Mouse (Mus musculus) liver, embryonic 16.5 days (tissue): ENCODE data around the gene Ryk. TPM values are rescaled to one million over a fixed set of nuclear protein-coding genes. Genes with fewer than 3 reads are reported as not detected.

Experiments used
- ATAC-seq: fragments of 200-750 bp; cut with Nextera tagmentation; 2 replicates; pipeline ENCODE4 v1.8.0; 2017; ENCODE audit warnings: low read depth, mild to moderate bottlenecking, moderate number of reproducible peaks, moderate library complexity
- H3K27ac ChIP-seq: fragments of 300-500 bp; sonication (generic); 2 replicates; pipeline ENCODE4 v1.5.1; 2014; ENCODE audit warnings: mild to moderate bottlenecking, low read length
- H3K27me3 ChIP-seq: fragments of 300-500 bp; sonication (generic); 2 replicates; pipeline ENCODE4 v1.6.1; 2014; ENCODE audit warnings: low read depth, low read length, mixed read lengths; ENCODE audit not compliant: control insufficient read depth, insufficient read depth
- H3K36me3 ChIP-seq: fragments of 300-500 bp; sonication (generic); 2 replicates; pipeline ENCODE4 v1.6.1; 2014; ENCODE audit warnings: mild to moderate bottlenecking; ENCODE audit not compliant: control insufficient read depth, insufficient read depth
- H3K4me1 ChIP-seq: fragments of 300-500 bp; sonication (generic); 2 replicates; pipeline ENCODE4 v1.6.1; 2014; ENCODE audit warnings: low read depth, low read length, mixed read lengths; ENCODE audit not compliant: control insufficient read depth
- H3K4me2 ChIP-seq: fragments of 300-500 bp; sonication (generic); 2 replicates; pipeline ENCODE4 v1.6.1; 2014; ENCODE audit warnings: low read depth, low read length, mixed read lengths
- H3K4me3 ChIP-seq: fragments of 300-500 bp; sonication (generic); 2 replicates; pipeline ENCODE4 v1.5.1; 2014; ENCODE audit warnings: low read depth, mild to moderate bottlenecking, low read length
- H3K9ac ChIP-seq: fragments of 300-500 bp; sonication (generic); 2 replicates; pipeline ENCODE4 v1.6.1; 2014; ENCODE audit warnings: low read depth, low read length
- H3K9me3 ChIP-seq: fragments of 300-500 bp; sonication (generic); replicated peaks from 2 replicates; pipeline ENCODE4 v1.6.1; 2016; ENCODE audit warnings: low read length; ENCODE audit not compliant: control insufficient read depth
- WGBS: fragments of 180-500 bp; shearing (Covaris S2); extraction: QIAGEN DNeasy Blood & Tissue Kit; methylation state at CpG from one replicate; pipeline ENCODE4 v1.1.7; 2014; ENCODE audit not compliant: insufficient replicate concordance; 5-methylcytosine and 5-hydroxymethylcytosine counted together
- polyA plus RNA-seq: library from polyadenylated mRNA; unstranded; fragments of >200 nt; fragmentation: Nextera tagmentation; extraction: Ambion mirVana; gene quantifications from 2 replicates; pipeline ENCODE4 v1.2.1, GENCODE M21; 2015

Ryk gene
- polyA plus RNA-seq, 1 experiment from 2014 or later = 3.0 TPM

- Histone ChIP-seq H3K9ac (no peak overlapping the region), H3K9me3 (no peaks in the 10 kb centered on the region), H3K4me3 (no peak overlapping the region), H3K36me3 (no peaks in the 10 kb centered on the region), H3K27ac (no peak overlapping the region), H3K4me2 (no peak overlapping the region), H3K4me1 (no peaks in the 10 kb centered on the region), H3K27me3 (no peaks in the 10 kb centered on the region)
- ATAC-seq = no peak
- WGBS = 76% methylated on average over 9 of the region's 9 CpGs
Observed at GRCm38 (mm10) chr9:102884703-102885102, 50.0 kb downstream of the Ryk start.

DNA sequence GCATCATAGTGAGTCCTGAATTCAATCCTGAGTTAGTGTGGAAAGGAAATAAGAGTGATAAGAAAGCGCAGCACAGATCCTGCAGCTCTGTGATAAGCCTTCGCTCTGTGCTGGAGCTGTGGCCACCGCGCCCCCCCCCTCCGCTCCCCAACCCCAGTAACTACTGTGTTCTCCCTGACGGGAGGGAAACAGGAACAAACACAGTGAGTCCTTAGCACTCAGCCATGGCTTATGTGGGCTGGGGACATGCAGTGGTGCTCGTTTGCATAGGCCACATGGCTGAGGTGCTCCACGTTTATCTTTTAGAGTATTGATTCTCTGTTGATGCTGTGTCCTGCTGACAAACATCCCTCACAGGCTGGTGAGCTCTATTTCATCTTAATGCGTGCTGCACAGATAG, 55.4 kb downstream of the Ryk start:
- no peaks in the 10 kb centered on the region for H3K36me3 ChIP-seq
- no peak overlapping the region for H3K9ac ChIP-seq
- ATAC-seq = peak; percentile 90
- WGBS = 7% methylated on average over 9 of the region's 9 CpGs
- no peak overlapping the region for H3K4me3 ChIP-seq
- H3K27ac ChIP-seq = no peak overlapping the region
- no peak overlapping the region for H3K4me2 ChIP-seq
- peaks cover 4% of the 10 kb centered on the region for H3K4me1 ChIP-seq
- no peaks in the 10 kb centered on the region for H3K9me3 ChIP-seq
- H3K27me3 ChIP-seq = no peaks in the 10 kb centered on the region

GRCm38 (mm10) chr9:102892480-102893355, 58.0 kb downstream of the Ryk start:
- no peak for ATAC-seq
- WGBS = 72% methylated on average over 7 of the region's 7 CpGs
- no peaks in the 10 kb centered on the region for H3K36me3 ChIP-seq
- peaks cover 4% of the 10 kb centered on the region for H3K4me1 ChIP-seq
- H3K27ac ChIP-seq = no peak overlapping the region
- H3K9ac ChIP-seq = no peak overlapping the region
- H3K9me3 ChIP-seq = no peaks in the 10 kb centered on the region
- no peak overlapping the region for H3K4me3 ChIP-seq
- no peaks in the 10 kb centered on the region for H3K27me3 ChIP-seq
- H3K4me2 ChIP-seq = no peak overlapping the region

DNA sequence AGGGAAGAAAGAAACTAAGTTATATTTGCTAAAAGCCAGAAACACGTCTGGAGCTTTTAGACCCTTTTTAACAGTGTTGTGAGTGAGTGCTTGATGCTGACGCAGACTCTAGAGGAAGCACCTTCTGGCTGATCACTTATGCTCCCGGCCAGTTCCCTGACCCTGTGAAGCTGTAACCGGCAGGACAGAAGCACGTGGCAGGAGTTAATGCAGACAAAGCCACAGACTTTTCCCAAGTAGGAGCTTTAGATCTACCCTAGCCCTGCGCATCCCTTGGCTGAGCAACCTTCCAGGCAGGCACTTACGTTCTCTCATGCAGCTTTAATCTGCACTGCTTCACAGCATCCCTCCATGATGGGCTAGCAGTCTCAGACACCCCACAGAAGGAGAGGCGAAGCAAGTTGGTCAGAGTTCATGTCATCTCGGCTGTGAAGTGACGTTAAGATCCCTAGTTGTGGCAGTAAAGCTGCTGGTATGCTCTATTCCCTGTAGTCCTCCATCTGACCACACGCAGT, 58.7 kb downstream of the Ryk start:
- no peak overlapping the region for H3K9ac ChIP-seq
- H3K4me1 ChIP-seq = peaks cover 4% of the 10 kb centered on the region
- no peaks in the 10 kb centered on the region for H3K9me3 ChIP-seq
- H3K4me2 ChIP-seq = no peak overlapping the region
- H3K4me3 ChIP-seq = no peak overlapping the region
- WGBS = 75% methylated on average over 11 of the region's 11 CpGs
- H3K27ac ChIP-seq = no peak overlapping the region
- H3K36me3 ChIP-seq = no peaks in the 10 kb centered on the region
- no peaks in the 10 kb centered on the region for H3K27me3 ChIP-seq
- no peak for ATAC-seq

DNA sequence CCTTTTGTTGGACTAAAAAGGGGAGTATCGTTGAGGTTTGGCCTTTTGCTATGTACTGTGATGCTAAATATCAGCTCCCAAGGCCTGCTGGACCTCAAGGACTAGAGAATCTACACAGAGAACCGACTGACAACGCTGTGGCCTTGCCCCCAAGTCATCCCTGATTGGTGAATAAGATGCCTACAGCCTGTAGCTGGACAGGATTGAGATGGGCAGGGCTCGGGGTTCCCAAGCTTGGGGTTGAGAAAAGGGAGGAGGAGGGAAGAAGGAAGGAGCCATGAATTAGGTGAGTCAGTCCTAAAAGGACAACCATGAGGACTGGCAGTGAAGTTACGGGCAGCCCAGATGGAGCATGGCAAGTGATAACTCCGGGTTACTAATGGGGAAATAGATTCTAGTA, 65.2 kb downstream of the Ryk start:
- Histone ChIP-seq H3K27ac (no peak overlapping the region), H3K4me3 (no peak overlapping the region), H3K9me3 (no peaks in the 10 kb centered on the region), H3K4me1 (no peaks in the 10 kb centered on the region), H3K36me3 (no peaks in the 10 kb centered on the region), H3K27me3 (no peaks in the 10 kb centered on the region), H3K9ac (no peak overlapping the region), H3K4me2 (no peak overlapping the region)
- no peak for ATAC-seq
- 62% methylated on average over 6 of the region's 6 CpGs for WGBS

DNA sequence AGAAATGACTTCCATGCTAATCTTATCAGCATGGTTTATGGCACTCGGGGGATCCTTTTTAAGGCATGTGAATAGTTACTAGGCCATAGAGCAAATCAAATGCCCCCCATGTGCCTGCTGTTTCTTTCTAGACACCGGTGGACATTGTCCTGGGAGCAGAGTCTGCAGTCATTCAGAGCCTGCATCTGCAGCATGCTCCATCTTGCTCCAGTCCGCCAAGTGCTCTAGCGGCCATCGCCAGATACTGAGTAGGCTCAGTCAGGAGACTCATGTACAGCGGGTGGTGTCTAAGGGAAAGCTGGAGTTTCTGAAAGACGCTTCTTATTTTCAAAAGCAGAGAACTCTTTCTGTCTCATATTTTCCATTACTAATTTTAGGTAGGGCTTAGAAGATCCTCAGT, 67.6 kb downstream of the Ryk start:
- H3K27me3 ChIP-seq = no peaks in the 10 kb centered on the region
- H3K4me1 ChIP-seq = no peaks in the 10 kb centered on the region
- no peaks in the 10 kb centered on the region for H3K9me3 ChIP-seq
- no peak overlapping the region for H3K27ac ChIP-seq
- H3K4me2 ChIP-seq = no peak overlapping the region
- ATAC-seq = no peak
- no peaks in the 10 kb centered on the region for H3K36me3 ChIP-seq
- H3K4me3 ChIP-seq = no peak overlapping the region
- 86% methylated on average over 7 of the region's 7 CpGs for WGBS
- no peak overlapping the region for H3K9ac ChIP-seq

DNA sequence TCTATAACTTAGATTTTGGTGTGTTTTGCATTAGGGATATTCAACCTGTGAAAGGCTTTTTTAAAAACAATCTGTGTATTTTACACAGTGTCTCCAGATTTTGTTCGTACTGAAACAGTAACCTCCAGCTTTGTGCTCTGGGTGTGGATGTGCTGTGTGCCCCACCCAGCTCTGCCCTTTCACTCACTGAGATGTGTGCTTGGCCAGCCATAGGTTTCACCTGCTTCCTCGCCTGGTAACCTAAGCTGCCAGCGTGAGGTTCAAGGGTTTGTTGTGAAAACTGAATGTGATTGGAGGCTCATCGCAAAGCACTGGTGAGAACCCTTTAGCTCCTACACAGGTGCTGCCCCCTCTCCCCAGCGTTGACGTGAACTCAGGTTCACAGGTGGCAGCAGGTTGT, 70.2 kb downstream of the Ryk start:
- no peak overlapping the region for H3K27ac ChIP-seq

GRCm38 (mm10) chr9:102906781-102907180, 72.1 kb downstream of the Ryk start:
- Histone ChIP-seq H3K27me3 (no peaks in the 10 kb centered on the region), H3K4me3 (no peak overlapping the region), H3K9ac (no peak overlapping the region), H3K27ac (no peak overlapping the region), H3K4me2 (no peak overlapping the region), H3K36me3 (no peaks in the 10 kb centered on the region; the same call in 1 of the 2 replicates), H3K4me1 (no peaks in the 10 kb centered on the region), H3K9me3 (no peaks in the 10 kb centered on the region)
- 82% methylated on average over 12 of the region's 12 CpGs for WGBS
- ATAC-seq = no peak

More for the DNA sequence above, 70.2 kb downstream of the Ryk start:
- 77% methylated on average over 6 of the region's 6 CpGs for WGBS
- no peak overlapping the region for H3K4me2 ChIP-seq
- no peaks in the 10 kb centered on the region; the same call in 1 of the 2 replicates for H3K36me3 ChIP-seq
- H3K27me3 ChIP-seq = no peaks in the 10 kb centered on the region
- H3K9me3 ChIP-seq = no peaks in the 10 kb centered on the region
- no peaks in the 10 kb centered on the region for H3K4me1 ChIP-seq
- ATAC-seq = no peak
- no peak overlapping the region for H3K4me3 ChIP-seq
- no peak overlapping the region for H3K9ac ChIP-seq

GRCm38 (mm10) chr9:102907521-102908246, 73.0 kb downstream of the Ryk start:
- no peaks in the 10 kb centered on the region; the same call in 1 of the 2 replicates for H3K36me3 ChIP-seq
- no peaks in the 10 kb centered on the region for H3K9me3 ChIP-seq
- no peak for ATAC-seq
- 79% methylated on average over 11 of the region's 11 CpGs for WGBS
- H3K27ac ChIP-seq = no peak overlapping the region
- H3K4me2 ChIP-seq = no peak overlapping the region
- H3K9ac ChIP-seq = no peak overlapping the region
- no peak overlapping the region for H3K4me3 ChIP-seq
- no peaks in the 10 kb centered on the region for H3K27me3 ChIP-seq
- no peaks in the 10 kb centered on the region for H3K4me1 ChIP-seq
